Mouse (Mus musculus) adrenal gland, adult 2 months (tissue): ENCODE results near the gene Tgoln1. TPM values are rescaled to one million over a fixed set of nuclear protein-coding genes. Genes with fewer than 3 reads are reported as not detected.

ENCODE experiments used
- DNase-seq: peaks from one replicate; pipeline ENCODE4 v3.0.0; 2021
- long read RNA-seq: library from polyadenylated mRNA; stranded (forward); transcript quantifications from one replicate; pipeline ENCODE4 v2.0.0, GENCODE M21; 2021
- polyA plus RNA-seq: library from polyadenylated mRNA; depleted of rRNA; stranded (reverse); fragments of >200 nt; gene quantifications from 2 replicates; pipeline ENCODE4 v1.2.3, GENCODE M21; 2012; rRNA removed
- total RNA-seq, 2 experiments: library from RNA; stranded (reverse); gene quantifications; 2 replicates each; pipeline ENCODE4 v1.2.3; 2021

Gene Tgoln1
- 100 to 1,000 TPM; 241 to 274 TPM for total RNA-seq
- polyA plus RNA-seq: 38.9 and 46.0 TPM in 2 replicates
- long read RNA-seq, full-length matches to known transcripts: 136 of 168 reads
- long read RNA-seq, partial matches to known transcripts: 6 of 168 reads
- long read RNA-seq, other reads (novel, unspliced or antisense): 26 of 168 reads

- peak; percentile 96 for DNase-seq
Observed at GRCm38 (mm10) chr6:72616643-72617288, at the start of gene Tgoln1. Tgoln1 (minus strand) TSS chr6:72617000.

GRCm38 (mm10) chr6:72664290-72664689, 47.5 kb upstream of the Tgoln1 start:
- DNase-seq: no peak

DNA sequence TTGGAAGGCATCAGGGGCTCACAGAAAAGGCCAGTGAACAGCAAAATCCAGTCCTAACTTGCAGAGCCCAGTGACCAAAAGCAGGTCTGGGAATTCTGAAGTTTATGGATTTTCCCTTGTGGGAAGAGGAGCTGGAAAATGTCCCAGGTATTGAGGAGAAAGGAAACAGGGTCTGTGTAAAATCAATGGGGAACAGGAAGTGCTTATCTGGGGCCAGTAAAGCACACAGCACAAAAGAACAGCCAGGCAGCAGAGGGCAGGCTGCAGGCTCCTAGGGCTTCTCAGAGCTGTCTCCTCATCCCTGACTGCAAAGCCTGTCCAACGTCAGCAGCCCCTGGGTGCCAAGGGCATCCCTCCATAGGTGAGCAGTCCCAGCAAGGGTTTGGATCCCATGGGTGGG, 46.2 kb upstream of the Tgoln1 start:
- no peak for DNase-seq

GRCm38 (mm10) chr6:72660391-72660720, 43.6 kb upstream of the Tgoln1 start:
- DNase-seq: peak; percentile 33

- DNase-seq: no peak
Observed at GRCm38 (mm10) chr6:72659717-72660390, 43.1 kb upstream of the Tgoln1 start.

DNA sequence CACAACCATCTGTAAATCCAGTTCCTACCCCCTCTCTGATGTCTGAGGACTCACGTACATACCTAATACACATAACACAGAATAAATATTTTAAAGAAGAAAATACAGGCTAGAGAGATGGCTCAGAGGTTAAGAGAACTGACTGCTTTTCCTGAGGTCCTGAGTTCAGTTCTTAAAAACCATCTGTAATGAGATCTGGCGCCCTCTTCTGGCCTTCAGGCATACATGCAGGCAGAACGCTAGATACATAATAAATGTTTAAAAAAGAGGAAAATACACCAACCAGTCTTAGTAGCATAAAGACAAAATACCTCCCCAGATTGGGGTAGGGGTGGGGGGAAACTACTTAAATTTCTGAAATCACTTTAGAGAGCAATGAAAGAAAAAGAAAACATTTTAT, 41.2 kb upstream of the Tgoln1 start:
- DNase-seq: no peak

GRCm38 (mm10) chr6:72656053-72656442, 39.2 kb upstream of the Tgoln1 start:
- no peak for DNase-seq

GRCm38 (mm10) chr6:72655309-72656052, 38.7 kb upstream of the Tgoln1 start:
- DNase-seq: peak; percentile 87

- DNase-seq: no peak
Observed at GRCm38 (mm10) chr6:72654355-72654754, 37.6 kb upstream of the Tgoln1 start.

- peak; percentile 90 for DNase-seq
Observed at GRCm38 (mm10) chr6:72653419-72653818, 36.6 kb upstream of the Tgoln1 start.

DNA sequence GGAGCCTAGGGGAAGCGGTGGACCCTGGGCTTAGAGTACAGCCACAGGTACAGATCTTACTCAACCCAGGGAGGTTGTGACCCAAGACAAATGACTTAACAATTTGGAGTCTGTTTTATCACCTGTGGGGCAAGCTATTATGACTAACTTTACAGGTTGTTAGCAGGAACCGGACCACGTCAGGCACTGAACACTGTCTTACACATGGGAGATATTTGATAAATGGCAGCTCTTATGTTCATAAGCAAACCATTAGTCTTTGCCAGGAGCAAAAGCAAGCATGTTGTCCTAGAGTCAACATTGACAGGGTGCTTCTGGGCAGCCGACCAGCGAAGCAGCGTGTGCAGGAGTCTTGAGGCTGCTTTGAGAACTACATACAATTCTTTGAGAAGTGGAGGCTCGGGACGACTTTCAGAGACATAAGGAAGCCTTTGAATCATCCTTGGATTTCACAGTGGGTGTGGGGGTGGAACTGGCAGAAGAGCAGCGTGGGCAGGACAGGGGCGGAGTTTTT, 33.6 kb upstream of the Tgoln1 start:
- no peak for DNase-seq

DNA sequence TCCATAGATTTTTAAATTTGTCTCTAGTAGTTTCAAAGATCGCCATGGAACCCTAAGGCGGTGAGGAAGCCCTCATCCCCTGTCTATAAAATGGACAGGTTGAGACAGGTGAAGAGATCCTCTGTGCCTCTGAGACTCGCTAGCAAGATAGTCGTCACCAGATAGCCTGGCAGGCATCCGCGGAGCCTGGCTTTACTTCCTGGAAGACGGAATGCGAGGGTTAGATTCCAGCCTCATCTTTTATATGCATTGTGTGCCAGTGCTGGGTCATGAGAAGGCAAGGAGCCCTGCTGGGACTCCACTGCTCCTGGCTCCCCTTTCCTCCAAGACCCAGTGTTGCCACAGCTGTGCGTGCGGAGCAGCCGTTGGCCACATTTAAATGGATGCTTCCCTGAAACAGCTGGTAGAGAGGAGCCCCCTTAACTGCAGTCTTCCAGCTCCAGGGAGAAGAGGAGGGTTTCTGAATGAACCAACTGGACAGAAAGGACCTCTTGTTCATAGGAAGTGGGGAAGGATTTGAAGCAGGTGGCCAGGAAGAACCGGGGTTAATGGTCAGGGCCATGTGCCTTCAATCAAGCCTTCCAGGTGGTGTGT, 31.3 kb upstream of the Tgoln1 start:
- no peak for DNase-seq

GRCm38 (mm10) chr6:72647383-72647820, 30.6 kb upstream of the Tgoln1 start:
- DNase-seq: peak; percentile 69

- DNase-seq: no peak
Observed at GRCm38 (mm10) chr6:72645364-72645763, 28.6 kb upstream of the Tgoln1 start.

GRCm38 (mm10) chr6:72644576-72644975, 27.8 kb upstream of the Tgoln1 start:
- no peak for DNase-seq

GRCm38 (mm10) chr6:72641218-72641954, 24.6 kb upstream of the Tgoln1 start:
- DNase-seq: no peak

GRCm38 (mm10) chr6:72636940-72637339, 20.1 kb upstream of the Tgoln1 start:
- no peak for DNase-seq

DNA sequence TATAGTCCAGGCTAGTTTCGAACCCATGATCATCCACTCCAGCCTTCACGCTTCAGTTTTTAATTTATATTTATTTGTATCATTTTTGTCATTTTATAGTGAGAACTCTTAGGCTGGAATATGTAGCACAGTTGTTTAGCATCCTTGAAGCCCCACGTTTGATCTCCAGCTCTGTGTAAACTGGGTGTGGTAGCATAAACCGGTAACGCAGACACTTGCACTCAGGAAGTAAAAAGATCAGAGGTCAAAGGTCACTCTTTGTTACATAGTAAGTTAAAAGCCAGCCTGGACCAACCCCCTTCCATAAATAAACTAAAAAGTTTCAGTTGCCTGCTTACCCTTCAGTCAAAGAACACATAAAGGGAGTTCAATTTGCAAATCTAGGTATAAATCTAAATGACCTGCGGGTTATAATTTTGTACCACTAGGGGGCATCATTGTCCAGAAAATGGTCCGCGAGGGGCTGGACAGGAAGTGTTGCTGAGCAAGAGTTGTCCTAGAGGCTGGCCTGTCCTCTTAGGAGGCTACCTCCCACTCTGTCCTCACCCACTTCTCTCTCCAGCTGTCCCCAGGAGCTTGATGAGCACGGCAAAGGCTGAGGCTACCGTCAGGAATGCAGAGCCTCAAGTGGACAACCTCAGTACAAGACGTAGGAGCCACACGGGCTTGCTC, 19.1 kb upstream of the Tgoln1 start:
- peak; percentile 71 for DNase-seq

GRCm38 (mm10) chr6:72634311-72634710, 17.5 kb upstream of the Tgoln1 start:
- DNase-seq: no peak

- DNase-seq: no peak
Observed at GRCm38 (mm10) chr6:72631700-72632099, 14.9 kb upstream of the Tgoln1 start.

DNA sequence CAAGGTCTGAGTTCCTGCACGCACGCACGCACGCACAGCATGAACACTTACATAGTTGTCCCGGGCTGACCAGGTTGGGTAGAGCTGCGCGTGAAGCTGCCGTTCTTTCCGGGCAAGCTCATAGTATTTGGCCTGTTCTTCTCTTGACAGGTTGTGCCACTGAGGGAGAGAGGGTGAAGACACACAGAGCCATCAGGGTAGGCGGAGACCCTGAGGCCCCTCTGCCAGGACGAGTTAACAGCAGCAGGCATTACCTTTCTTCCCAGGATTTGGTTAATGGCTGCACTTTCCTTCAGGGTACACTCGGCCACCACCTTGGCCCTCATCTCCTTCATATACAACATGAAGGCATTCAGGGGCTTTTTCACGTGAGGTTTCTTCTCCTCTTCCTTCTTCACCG, 14.2 kb upstream of the Tgoln1 start:
- no peak for DNase-seq
